ENCODE assay signal across 8 mouse cellular contexts in genomic region chr1:36272546-36272945, GRCm38 (mm10). TPM values are rescaled to one million over a fixed set of nuclear protein-coding genes. Genes with fewer than 3 reads are reported as not detected.
DNase-seq lines count a peak whose midpoint lies in the region; ATAC-seq and TF ChIP-seq lines count a peak whose summit lies in the region.

No protein-coding gene starts in this region.

- no peaks in the 10 kb centered on the region for H3K36me3 ChIP-seq in intestine, embryonic 15.5 days
- H3K36me3 ChIP-seq in lung, embryonic 14.5 days (ENCODE audit: insufficient read depth), result no peaks in the 10 kb centered on the region
- no peaks in the 10 kb centered on the region for H3K36me3 ChIP-seq in stomach, postnatal 0 days (ENCODE audit: control insufficient read depth, insufficient read depth, low read length)

- peak; percentile 59 for ATAC-seq in activated CD4-positive, CD25-positive, alpha-beta regulatory T cell, adult 4 months
- peak; percentile 65 for ATAC-seq in intestine, embryonic 15.5 days
- ATAC-seq in lung, embryonic 14.5 days (ENCODE audit: insufficient read depth), result peak; percentile 10; the same call in 1 of the 2 replicates
- ATAC-seq in stomach, postnatal 0 days (ENCODE audit: low FRiP score, low TSS enrichment), result peak; percentile 58

- H3K27me3 ChIP-seq in intestine, embryonic 15.5 days (replicated peaks), result no peaks in the 10 kb centered on the region
- no peaks in the 10 kb centered on the region; the same call in 1 of the 2 replicates for H3K27me3 ChIP-seq in lung, embryonic 14.5 days (ENCODE audit: insufficient read depth, low read length)
- no peaks in the 10 kb centered on the region for H3K27me3 ChIP-seq in stomach, postnatal 0 days (ENCODE audit: control insufficient read depth, insufficient read depth, low read length)

- 33% methylated on average over 5 of the region's 5 CpGs for WGBS in intestine, embryonic 15.5 days
- 46% methylated on average over 5 of the region's 5 CpGs for WGBS in lung, embryonic 14.5 days
- WGBS in stomach, postnatal 0 days, result 47% methylated on average over 5 of the region's 5 CpGs

- no peaks in the 10 kb centered on the region for H3K9me3 ChIP-seq in intestine, embryonic 15.5 days
- H3K9me3 ChIP-seq in lung, embryonic 14.5 days (ENCODE audit: low read depth, low read length), result no peaks in the 10 kb centered on the region
- no peaks in the 10 kb centered on the region for H3K9me3 ChIP-seq in stomach, postnatal 0 days (ENCODE audit: control insufficient read depth, low read length)

- H3K27ac ChIP-seq in intestine, embryonic 15.5 days, result peak overlapping the region; percentile 93
- no peak overlapping the region; the same call in 1 of the 2 replicates for H3K27ac ChIP-seq in lung, embryonic 14.5 days (ENCODE audit: low read depth)
- H3K27ac ChIP-seq in stomach, postnatal 0 days (replicated peaks), result peak overlapping the region; percentile 95

- peak overlapping the region; percentile 54 for H3K4me2 ChIP-seq in intestine, embryonic 15.5 days (replicated peaks)
- peak overlapping the region; percentile 39; the same call in 1 of the 2 replicates for H3K4me2 ChIP-seq in lung, embryonic 14.5 days
- peak overlapping the region; percentile 48 for H3K4me2 ChIP-seq in stomach, postnatal 0 days (replicated peaks; ENCODE audit: low read depth)

- H3K9ac ChIP-seq in intestine, embryonic 15.5 days, result no peak overlapping the region
- no peak overlapping the region for H3K9ac ChIP-seq in lung, embryonic 14.5 days
- peak overlapping the region; percentile 61; the same call in 1 of the 2 replicates for H3K9ac ChIP-seq in stomach, postnatal 0 days (ENCODE audit: low read length)

- H3K4me3 ChIP-seq in intestine, embryonic 15.5 days (replicated peaks), result peak overlapping the region; percentile 32
- H3K4me3 ChIP-seq in lung, embryonic 14.5 days (ENCODE audit: low read depth, low read length), result no peak overlapping the region
- H3K4me3 ChIP-seq in stomach, postnatal 0 days (ENCODE audit: low read depth, low read length), result peak overlapping the region; percentile 32

- TF ChIP-seq CTCF in lung, embryonic 14.5 days (IDR thresholded peaks at IDR 0.05; ENCODE audit: low read depth), result no peak
- no peak for TF ChIP-seq CTCF in stomach, postnatal 0 days (IDR thresholded peaks at IDR 0.05; ENCODE audit: low read depth)

- no peak for TF ChIP-seq EP300 in stomach, postnatal 0 days (optimal IDR thresholded peaks at IDR 0.05)

- peak; percentile 75 to 78 for DNase-seq in B cell, adult 2 months
- DNase-seq in lung, embryonic 14.5 days, result peak; percentile 41
- peak; percentile 93 for DNase-seq in stomach, postnatal 0 days (ENCODE audit: low spot score)
- no peak for DNase-seq in layer of hippocampus, postnatal 25 days (ENCODE audit: extremely low spot score in 1 of 2, low spot score in 1 of 2)
- DNase-seq in right cerebral cortex, postnatal 25 days, result no peak
- no peak for DNase-seq in layer of hippocampus, adult 18-20 months (ENCODE audit: low spot score in 2 of 2)

- peaks cover 49% of the 10 kb centered on the region for H3K4me1 ChIP-seq in intestine, embryonic 15.5 days (replicated peaks)
- peaks cover 15% of the 10 kb centered on the region for H3K4me1 ChIP-seq in lung, embryonic 14.5 days (ENCODE audit: insufficient read depth)
- H3K4me1 ChIP-seq in stomach, postnatal 0 days (replicated peaks; ENCODE audit: control insufficient read depth, insufficient read depth), result peaks cover 16% of the 10 kb centered on the region

RNA-seq across cellular contexts. Expression of gene Neurl3, which starts 1.9 kb away (rescaled TPM):
- polyA plus RNA-seq in activated CD4-positive, CD25-positive, alpha-beta regulatory T cell, adult 4 months (2017; shearing (Covaris generic)), result 10 to 100 TPM; 62.2 to 87.1 TPM
- 24.2 and 25.6 TPM in 2 replicates for polyA plus RNA-seq in intestine, embryonic 15.5 days (2015; fragmentation: Nextera tagmentation; extraction: Ambion mirVana)
- 2.6 and 4.5 TPM in 2 replicates for polyA plus RNA-seq in lung, embryonic 14.5 days (2014; fragmentation: Nextera tagmentation; extraction: Ambion mirVana)
- 24.4 TPM in 2 replicates for polyA plus RNA-seq in stomach, postnatal 0 days (2015; fragmentation: Nextera tagmentation; extraction: Ambion mirVana)
- under 1 TPM; 0.42 to 0.68 TPM for total RNA-seq in layer of hippocampus, postnatal 25 days (2021)
- under 1 TPM; 0.53 to 0.77 TPM for total RNA-seq in layer of hippocampus, adult 18-20 months (2021)

RNA-seq across cellular contexts. Expression of gene Uggt1, which starts 28.0 kb away (rescaled TPM):
- polyA plus RNA-seq in activated CD4-positive, CD25-positive, alpha-beta regulatory T cell, adult 4 months (2017; shearing (Covaris generic)), result 10 to 100 TPM; 19.1 to 22.8 TPM
- polyA plus RNA-seq in intestine, embryonic 15.5 days (2015; fragmentation: Nextera tagmentation; extraction: Ambion mirVana), result 50.3 and 57.5 TPM in 2 replicates
- 76.6 and 80.4 TPM in 2 replicates for polyA plus RNA-seq in lung, embryonic 14.5 days (2014; fragmentation: Nextera tagmentation; extraction: Ambion mirVana)
- polyA plus RNA-seq in stomach, postnatal 0 days (2015; fragmentation: Nextera tagmentation; extraction: Ambion mirVana), result 28.9 and 31.7 TPM in 2 replicates
- total RNA-seq in layer of hippocampus, postnatal 25 days (2021), result 10 to 100 TPM; 36.0 to 40.5 TPM
- 10 to 100 TPM; 33.6 to 39.2 TPM for total RNA-seq in layer of hippocampus, adult 18-20 months (2021)

RNA-seq across cellular contexts. Expression of gene Arid5a, which starts 35.0 kb away (rescaled TPM):
- polyA plus RNA-seq in activated CD4-positive, CD25-positive, alpha-beta regulatory T cell, adult 4 months (2017; shearing (Covaris generic)), result 10 to 100 TPM; 74.3 to 91.9 TPM
- polyA plus RNA-seq in intestine, embryonic 15.5 days (2015; fragmentation: Nextera tagmentation; extraction: Ambion mirVana), result 3.2 and 5.3 TPM in 2 replicates
- 5.4 and 6.6 TPM in 2 replicates for polyA plus RNA-seq in lung, embryonic 14.5 days (2014; fragmentation: Nextera tagmentation; extraction: Ambion mirVana)
- 4.0 and 4.1 TPM in 2 replicates for polyA plus RNA-seq in stomach, postnatal 0 days (2015; fragmentation: Nextera tagmentation; extraction: Ambion mirVana)
- 10 to 100 TPM; 11.5 to 16.6 TPM for total RNA-seq in layer of hippocampus, postnatal 25 days (2021)
- total RNA-seq in layer of hippocampus, adult 18-20 months (2021), result 10 to 100 TPM; 15.2 to 16.4 TPM

Comparison
In these comparisons a context has a peak if more than half of its experiments do, and no peak if none do; other contexts are left out.
1. DNase-seq: peak in B cell, adult 2 months (2 of 2), lung, embryonic 14.5 days (single experiment) and stomach, postnatal 0 days (single experiment); none in layer of hippocampus, postnatal 25 days (0 of 2), right cerebral cortex, postnatal 25 days (single experiment) and layer of hippocampus, adult 18-20 months (0 of 2).
2. ATAC-seq: peak in every context shown above with its lines; median percentile 65 in intestine, embryonic 15.5 days; 59 in activated CD4-positive, CD25-positive, alpha-beta regulatory T cell, adult 4 months; 58 in stomach, postnatal 0 days; 10 in lung, embryonic 14.5 days.
3. Peak in every context shown above with its lines, with median percentiles within 50 percentile points of each other: H3K4me2 ChIP-seq.